Comparison of ENCODE assay signal across 21 mouse cellular contexts in genomic region chr12:9903702-9904231, GRCm38 (mm10).
DNase-seq lines count a peak whose midpoint lies in the region; ATAC-seq and TF ChIP-seq lines count a peak whose summit lies in the region.
"Had no signal": no experiment of that assay in that cellular context is flagged by ENCODE, and none has a peak within 500 bp of the region (broad histone marks: within the 10 kb centered on the region; RNA-seq: fewer than 3 reads in every experiment).

No protein-coding gene starts in this region.

- peak; percentile 11 for DNase-seq in forebrain, postnatal 0 days
- no peak for DNase-seq in adrenal gland, postnatal 14 days
- DNase-seq: adrenal gland, adult 8-10 months; B cell, adult 2 months; cerebellum, adult 18-20 months; cerebellum, adult 9-11 months; gastrocnemius, adult 2 months; gastrocnemius, postnatal 36 days; heart, adult 11 months; heart, postnatal 36 days; kidney, adult 18-20 months had no signal

- no peaks in the 10 kb centered on the region for H3K27me3 ChIP-seq in forebrain, embryonic 13.5 days
- H3K27me3 ChIP-seq in forebrain, embryonic 12.5 days: no peaks in the 10 kb centered on the region
- H3K27me3 ChIP-seq in hindbrain, embryonic 12.5 days: no peaks in the 10 kb centered on the region
- no peaks in the 10 kb centered on the region for H3K27me3 ChIP-seq in hindbrain, embryonic 13.5 days
- no peaks in the 10 kb centered on the region for H3K27me3 ChIP-seq in forebrain, postnatal 0 days (ENCODE audit: insufficient read depth, low read length)
- H3K27me3 ChIP-seq: heart, embryonic 13.5 days; intestine, embryonic 15.5 days had no signal

- H3K4me2 ChIP-seq in forebrain, embryonic 13.5 days: no peak overlapping the region
- H3K4me2 ChIP-seq in forebrain, embryonic 12.5 days: no peak overlapping the region
- H3K4me2 ChIP-seq in hindbrain, embryonic 12.5 days (replicated peaks): no peak overlapping the region
- no peak overlapping the region for H3K4me2 ChIP-seq in hindbrain, embryonic 13.5 days
- no peak overlapping the region for H3K4me2 ChIP-seq in forebrain, postnatal 0 days (ENCODE audit: low read depth)
- H3K4me2 ChIP-seq: heart, embryonic 13.5 days; intestine, embryonic 15.5 days had no signal

- ATAC-seq in forebrain, embryonic 13.5 days: peak; percentile 70; the same call in 1 of the 2 replicates
- no peak for ATAC-seq in forebrain, embryonic 12.5 days (ENCODE audit: low FRiP score)
- peak; percentile 16; the same call in 1 of the 2 replicates for ATAC-seq in hindbrain, embryonic 12.5 days (ENCODE audit: low FRiP score)
- ATAC-seq in hindbrain, embryonic 13.5 days (ENCODE audit: low FRiP score): no peak
- ATAC-seq in forebrain, postnatal 0 days: peak; percentile 51; the same call in 1 of the 2 replicates
- ATAC-seq in frontal cortex, adult (ENCODE audit: low TSS enrichment): no peak
- ATAC-seq: CD4-positive, CD25-positive, alpha-beta regulatory T cell, adult 4 months; intestine, embryonic 15.5 days had no signal

- no peaks in the 10 kb centered on the region for H3K9me3 ChIP-seq in forebrain, embryonic 13.5 days (replicated peaks)
- no peaks in the 10 kb centered on the region for H3K9me3 ChIP-seq in forebrain, embryonic 12.5 days
- no peaks in the 10 kb centered on the region for H3K9me3 ChIP-seq in hindbrain, embryonic 12.5 days (replicated peaks)
- H3K9me3 ChIP-seq in hindbrain, embryonic 13.5 days: no peaks in the 10 kb centered on the region
- H3K9me3 ChIP-seq in forebrain, postnatal 0 days (ENCODE audit: low read length): no peaks in the 10 kb centered on the region
- H3K9me3 ChIP-seq: embryonic facial prominence, embryonic 10.5 days; G1E; heart, embryonic 13.5 days; intestine, embryonic 15.5 days had no signal

- no peak overlapping the region for H3K4me3 ChIP-seq in forebrain, embryonic 13.5 days
- H3K4me3 ChIP-seq in forebrain, embryonic 12.5 days (replicated peaks): no peak overlapping the region
- H3K4me3 ChIP-seq in hindbrain, embryonic 12.5 days: no peak overlapping the region
- H3K4me3 ChIP-seq in hindbrain, embryonic 13.5 days: no peak overlapping the region
- no peak overlapping the region for H3K4me3 ChIP-seq in forebrain, postnatal 0 days (ENCODE audit: low read depth, low read length)
- H3K4me3 ChIP-seq: embryonic facial prominence, embryonic 10.5 days; gastrocnemius, adult 2 months; heart, embryonic 13.5 days; intestine, embryonic 15.5 days had no signal

- TF ChIP-seq CTCF in forebrain, postnatal 0 days (IDR thresholded peaks at IDR 0.05; ENCODE audit: low read depth): no peak

- no peaks in the 10 kb centered on the region for H3K36me3 ChIP-seq in forebrain, embryonic 13.5 days (ENCODE audit: poor library complexity, severe bottlenecking)
- no peaks in the 10 kb centered on the region for H3K36me3 ChIP-seq in forebrain, embryonic 12.5 days (replicated peaks)
- no peaks in the 10 kb centered on the region for H3K36me3 ChIP-seq in hindbrain, embryonic 12.5 days
- H3K36me3 ChIP-seq in hindbrain, embryonic 13.5 days: no peaks in the 10 kb centered on the region
- no peaks in the 10 kb centered on the region for H3K36me3 ChIP-seq in forebrain, postnatal 0 days (ENCODE audit: insufficient read depth)
- H3K36me3 ChIP-seq: embryonic facial prominence, embryonic 10.5 days; G1E; heart, embryonic 13.5 days; intestine, embryonic 15.5 days had no signal

- WGBS in forebrain, embryonic 13.5 days: 62% methylated on average over 2 of the region's 2 CpGs
- WGBS in forebrain, embryonic 12.5 days: 64% methylated on average over 2 of the region's 2 CpGs
- 65% methylated on average over 2 of the region's 2 CpGs for WGBS in hindbrain, embryonic 12.5 days
- whole genome bisulfite sequencing in hindbrain, embryonic 13.5 days: 67% methylated on average over 2 of the region's 2 CpGs
- WGBS in forebrain, postnatal 0 days: 43% methylated on average over 2 of the region's 2 CpGs

- no peaks in the 10 kb centered on the region for H3K4me1 ChIP-seq in forebrain, embryonic 13.5 days
- H3K4me1 ChIP-seq in forebrain, embryonic 12.5 days: no peaks in the 10 kb centered on the region
- no peaks in the 10 kb centered on the region for H3K4me1 ChIP-seq in hindbrain, embryonic 12.5 days
- H3K4me1 ChIP-seq in hindbrain, embryonic 13.5 days (replicated peaks): no peaks in the 10 kb centered on the region
- H3K4me1 ChIP-seq in forebrain, postnatal 0 days (ENCODE audit: insufficient read depth): no peaks in the 10 kb centered on the region
- H3K4me1 ChIP-seq: embryonic facial prominence, embryonic 10.5 days; heart, embryonic 13.5 days; intestine, embryonic 15.5 days had no signal

- H3K27ac ChIP-seq in forebrain, embryonic 13.5 days: no peak overlapping the region
- no peak overlapping the region for H3K27ac ChIP-seq in forebrain, embryonic 12.5 days
- no peak overlapping the region for H3K27ac ChIP-seq in hindbrain, embryonic 12.5 days
- no peak overlapping the region for H3K27ac ChIP-seq in hindbrain, embryonic 13.5 days
- no peak overlapping the region for H3K27ac ChIP-seq in forebrain, postnatal 0 days (ENCODE audit: low read depth, low read length)
- H3K27ac ChIP-seq: embryonic facial prominence, embryonic 10.5 days; gastrocnemius, adult 2 months; heart, embryonic 13.5 days; intestine, embryonic 15.5 days had no signal

- H3K9ac ChIP-seq in forebrain, embryonic 13.5 days: no peak overlapping the region
- no peak overlapping the region for H3K9ac ChIP-seq in forebrain, embryonic 12.5 days
- no peak overlapping the region for H3K9ac ChIP-seq in hindbrain, embryonic 12.5 days
- no peak overlapping the region for H3K9ac ChIP-seq in hindbrain, embryonic 13.5 days
- H3K9ac ChIP-seq in forebrain, postnatal 0 days: no peak overlapping the region
- H3K9ac ChIP-seq: heart, embryonic 13.5 days; intestine, embryonic 15.5 days had no signal

Comparison
In these comparisons a context has a peak if more than half of its experiments do, and no peak if none do; other contexts are left out.
1. ATAC-seq: peak in forebrain, embryonic 13.5 days (single experiment), hindbrain, embryonic 12.5 days (single experiment) and forebrain, postnatal 0 days (single experiment); none in forebrain, embryonic 12.5 days (single experiment), hindbrain, embryonic 13.5 days (single experiment) and frontal cortex, adult (single experiment).